Mouse (Mus musculus): ENCODE data around the gene 1810024B03Rik.

DNA sequence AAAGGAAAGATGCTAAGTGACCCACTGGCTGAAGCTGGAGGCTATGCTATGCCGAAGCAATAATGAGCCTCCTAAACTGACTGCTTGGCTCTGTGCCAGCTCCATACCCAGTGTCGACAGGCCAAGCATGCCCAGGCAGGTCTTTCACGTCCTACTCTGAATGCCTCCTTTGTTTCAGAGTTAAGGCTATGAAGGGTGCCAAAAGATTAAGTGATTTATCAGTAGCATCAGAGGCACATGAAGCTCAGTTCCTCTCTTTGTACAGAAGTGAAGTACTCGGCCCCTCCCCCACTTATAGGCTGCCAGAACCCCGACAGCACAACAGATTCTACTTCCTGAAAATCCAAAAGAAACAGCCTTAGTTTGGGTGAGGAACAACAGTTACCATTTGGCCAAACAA lies 71.1 kb downstream of the 1810024B03Rik start:
- TF ChIP-seq CTCF (IDR thresholded peaks at IDR 0.05; ENCODE audit: control insufficient read depth, insufficient read depth, insufficient replicate concordance, low read depth, low read length) (no peak), POLR2A (IDR thresholded peaks at IDR 0.05; ENCODE audit: control insufficient read depth, low read depth, low read length) (no peak; the same call in 1 of the 2 replicates)
